Mouse (Mus musculus) myocyte (in vitro differentiated cells): ENCODE results near the gene Arhgap8. TPM values are rescaled to one million over a fixed set of nuclear protein-coding genes. Genes with fewer than 3 reads are reported as not detected.

Experiments
- H3K27me3 ChIP-seq: one replicate; pipeline ENCODE4 v1.6.1; 2011; ENCODE audit not compliant: control insufficient read depth, insufficient read depth, insufficient read length
- H3K36me3 ChIP-seq: one replicate; pipeline ENCODE4 v1.6.1; 2011; ENCODE audit not compliant: control insufficient read depth, insufficient read depth
- H3K4me2 ChIP-seq: one replicate; pipeline ENCODE4 v1.6.1; 2011; ENCODE audit warnings: low read depth, control low read depth
- H3K4me3 ChIP-seq: one replicate; pipeline ENCODE4 v1.5.1; 2011; ENCODE audit warnings: mild to moderate bottlenecking, control low read depth, moderate library complexity
- H3K79me2 ChIP-seq: one replicate; pipeline ENCODE4 v1.6.1; 2011; ENCODE audit not compliant: control insufficient read depth, insufficient read depth
- H3ac ChIP-seq: one replicate; pipeline ENCODE4 v1.6.1; 2011; ENCODE audit not compliant: control insufficient read depth, insufficient read length
- CEBPB ChIP-seq: IDR thresholded peaks from 2 replicates; pipeline ENCODE4 v1.6.1; 2011; ENCODE audit warnings: mild to moderate bottlenecking, moderate library complexity; ENCODE audit not compliant: poor library complexity, insufficient read depth, severe bottlenecking
- E2F4 ChIP-seq: IDR thresholded peaks from one replicate; pipeline ENCODE4 v1.6.1; 2011; ENCODE audit warnings: mild to moderate bottlenecking, control low read depth, moderate library complexity; ENCODE audit not compliant: insufficient read depth
- MAX ChIP-seq: IDR thresholded peaks from one replicate; pipeline ENCODE4 v1.6.1; 2011; ENCODE audit warnings: low read depth, mild to moderate bottlenecking, control low read depth
- MYOD1 ChIP-seq, 3 experiments: IDR thresholded peaks; one replicate each; pipeline ENCODE4 v1.6.1; 2011; ENCODE audit warnings: control low read depth in 2 of 3, low read depth in 2 of 3, mild to moderate bottlenecking in 2 of 3, moderate library complexity in 1 of 3; ENCODE audit not compliant: insufficient read length in 2 of 3, control insufficient read depth in 1 of 3
- MYOG ChIP-seq, 3 experiments: IDR thresholded peaks; one replicate each; pipeline ENCODE4 v1.6.1; 2011; ENCODE audit warnings: control low read depth in 2 of 3, low read depth in 2 of 3, mild to moderate bottlenecking in 2 of 3; ENCODE audit not compliant: insufficient read length in 2 of 3, control insufficient read depth in 1 of 3, insufficient read depth in 1 of 3
- POLR2A ChIP-seq: IDR thresholded peaks from one replicate; pipeline ENCODE4 v1.6.1; 2011; ENCODE audit warnings: low read depth, mild to moderate bottlenecking, control low read depth, moderate library complexity; ENCODE audit not compliant: insufficient read length
- POLR2AphosphoS2 ChIP-seq: IDR thresholded peaks from one replicate; pipeline ENCODE4 v1.6.1; 2011; ENCODE audit warnings: low read depth, control low read depth; ENCODE audit not compliant: insufficient read length
- REST ChIP-seq: IDR thresholded peaks from one replicate; pipeline ENCODE4 v1.6.1; 2011; ENCODE audit warnings: mild to moderate bottlenecking, control low read depth, moderate library complexity; ENCODE audit not compliant: insufficient read depth, insufficient read length
- SRF ChIP-seq: IDR thresholded peaks from one replicate; pipeline ENCODE4 v1.6.1; 2011; ENCODE audit warnings: low read depth; ENCODE audit not compliant: control insufficient read depth, insufficient read length
- TCF12 ChIP-seq: IDR thresholded peaks from one replicate; pipeline ENCODE4 v1.6.1; 2011; ENCODE audit warnings: mild to moderate bottlenecking, control low read depth; ENCODE audit not compliant: poor library complexity, insufficient read depth, severe bottlenecking
- TCF3 ChIP-seq: IDR thresholded peaks from one replicate; pipeline ENCODE4 v1.6.1; 2011; ENCODE audit warnings: low read depth, control low read depth; ENCODE audit not compliant: insufficient read length
- USF1 ChIP-seq: IDR thresholded peaks from one replicate; pipeline ENCODE4 v1.6.1; 2011; ENCODE audit warnings: low read depth, mild to moderate bottlenecking, control low read depth, moderate library complexity
- polyA plus RNA-seq: library from polyadenylated mRNA; unstranded; fragments of >200 nt; fragmentation: generic; extraction: Trizol; gene quantifications from one replicate; pipeline ENCODE4 v1.2.1, GENCODE M21; 2012; ENCODE audit warnings: missing spikeins

Arhgap8 gene
- polyA plus RNA-seq, 1 experiment, result not detected

DNA sequence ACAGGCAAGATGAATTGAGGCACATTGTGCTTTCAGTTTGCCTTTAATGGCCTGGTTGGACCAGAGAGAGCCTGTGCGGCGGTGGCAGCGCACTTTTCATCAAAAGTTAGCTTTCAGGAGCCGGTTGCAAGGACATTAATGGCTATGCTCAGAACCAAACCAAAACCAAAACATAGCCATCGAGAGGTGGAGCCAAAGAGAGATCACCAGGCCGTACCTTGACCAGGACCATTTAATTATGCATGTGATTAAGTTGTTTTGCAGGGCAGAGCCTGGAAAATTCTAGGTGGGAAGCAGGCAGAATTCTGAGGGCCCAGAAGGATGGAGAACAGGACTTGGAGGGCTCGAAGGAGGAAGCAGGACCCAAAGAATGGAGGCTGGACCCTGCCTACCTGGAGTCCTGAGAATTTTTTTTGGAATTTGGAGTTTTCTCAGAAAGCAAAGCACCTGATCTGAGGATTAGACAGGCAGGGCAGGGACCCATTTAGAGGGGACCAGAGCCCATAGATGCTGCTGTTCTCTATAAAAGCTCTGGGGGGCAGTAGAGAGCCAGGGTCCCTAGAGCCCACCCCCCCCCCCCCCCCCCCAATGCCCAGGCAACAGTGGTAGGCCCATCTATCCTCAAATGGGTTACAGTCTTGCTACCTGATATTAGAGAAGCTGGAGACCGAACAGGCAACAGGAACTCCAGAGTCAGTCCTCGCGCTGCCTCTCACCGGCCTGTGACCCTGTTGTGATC is 45.4 kb upstream of the Arhgap8 start:
- no peaks in the 10 kb centered on the region for H3K79me2 ChIP-seq
- no peak overlapping the region for H3ac ChIP-seq
- H3K4me2 ChIP-seq, result no peak overlapping the region
- no peaks in the 10 kb centered on the region for H3K27me3 ChIP-seq
- TF ChIP-seq REST (no peak), MYOG (IDR thresholded peaks at IDR 0.05; ENCODE audit: control insufficient read depth in 1 of 3, insufficient read depth in 1 of 3, insufficient read length in 2 of 3, low read depth in 2 of 3) (no peak), E2F4 (no peak), POLR2A (no peak), TCF12 (no peak), SRF (no peak), MYOD1 (IDR thresholded peaks at IDR 0.05; ENCODE audit: control insufficient read depth in 1 of 3, insufficient read length in 2 of 3, low read depth in 2 of 3) (no peak), CEBPB (no peak), USF1 (no peak), POLR2AphosphoS2 (no peak)
- no peaks in the 10 kb centered on the region for H3K36me3 ChIP-seq
- H3K4me3 ChIP-seq, result no peak overlapping the region

DNA sequence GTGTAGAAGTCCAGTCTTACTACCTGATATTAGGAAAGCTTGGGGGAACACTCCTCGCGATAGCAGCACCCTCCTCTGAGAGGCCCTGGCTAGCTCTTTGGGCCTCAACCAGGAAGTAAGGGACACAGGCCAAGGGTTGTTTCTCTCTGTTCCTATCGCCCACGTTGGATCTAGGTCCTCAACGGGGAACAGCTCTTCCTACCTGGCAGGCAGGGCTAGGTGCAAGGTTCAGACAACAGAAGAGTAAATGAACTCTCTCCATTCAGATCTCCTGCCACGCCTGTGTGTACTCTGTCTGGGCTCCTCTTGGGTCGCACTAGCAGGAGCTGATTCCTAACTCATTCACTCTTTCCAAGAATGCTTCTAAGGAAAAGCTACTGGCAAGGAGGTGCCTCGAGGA is 44.5 kb upstream of the Arhgap8 start:
- Histone ChIP-seq H3K4me2 (no peak overlapping the region), H3ac (no peak overlapping the region), H3K27me3 (no peaks in the 10 kb centered on the region), H3K79me2 (no peaks in the 10 kb centered on the region), H3K4me3 (no peak overlapping the region), H3K36me3 (no peaks in the 10 kb centered on the region)
- no peak for TF ChIP-seq MYOG (IDR thresholded peaks at IDR 0.05; ENCODE audit: control insufficient read depth in 1 of 3, insufficient read depth in 1 of 3, insufficient read length in 2 of 3, low read depth in 2 of 3)
- no peak for TF ChIP-seq MYOD1 (IDR thresholded peaks at IDR 0.05; ENCODE audit: control insufficient read depth in 1 of 3, insufficient read length in 2 of 3, low read depth in 2 of 3)
- no peak for TF ChIP-seq TCF3
- no peak for TF ChIP-seq POLR2AphosphoS2
- TF ChIP-seq SRF, result no peak
- TF ChIP-seq REST, result no peak
- no peak for TF ChIP-seq E2F4
- TF ChIP-seq POLR2A, result no peak
- TF ChIP-seq USF1, result no peak

DNA sequence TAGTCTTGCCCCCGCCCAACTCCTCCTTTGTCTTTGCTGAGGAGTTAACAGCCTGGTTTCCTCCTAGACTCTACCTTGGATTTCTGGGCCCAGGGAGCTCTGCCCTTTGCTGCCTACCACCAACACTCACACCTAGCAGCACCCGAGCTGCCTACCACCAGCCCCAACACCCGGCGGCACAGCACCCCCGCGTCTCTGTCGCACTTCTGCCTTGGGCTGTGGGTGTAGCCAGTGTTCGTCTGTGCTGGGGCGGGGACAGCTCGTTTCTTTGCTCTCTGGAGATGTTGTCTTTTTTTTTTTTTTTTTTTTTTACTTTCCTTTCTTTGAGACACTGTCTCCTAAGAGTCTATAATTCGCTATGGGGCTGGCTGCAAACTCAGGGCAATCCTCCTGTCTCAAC is 41.9 kb upstream of the Arhgap8 start:
- H3K27me3 ChIP-seq, result no peaks in the 10 kb centered on the region
- no peak overlapping the region for H3K4me3 ChIP-seq
- H3K4me2 ChIP-seq, result no peak overlapping the region
- TF ChIP-seq CEBPB (no peak), USF1 (no peak)
- peaks cover 3% of the 10 kb centered on the region for H3K79me2 ChIP-seq
- no peak overlapping the region for H3ac ChIP-seq
- no peaks in the 10 kb centered on the region for H3K36me3 ChIP-seq

DNA sequence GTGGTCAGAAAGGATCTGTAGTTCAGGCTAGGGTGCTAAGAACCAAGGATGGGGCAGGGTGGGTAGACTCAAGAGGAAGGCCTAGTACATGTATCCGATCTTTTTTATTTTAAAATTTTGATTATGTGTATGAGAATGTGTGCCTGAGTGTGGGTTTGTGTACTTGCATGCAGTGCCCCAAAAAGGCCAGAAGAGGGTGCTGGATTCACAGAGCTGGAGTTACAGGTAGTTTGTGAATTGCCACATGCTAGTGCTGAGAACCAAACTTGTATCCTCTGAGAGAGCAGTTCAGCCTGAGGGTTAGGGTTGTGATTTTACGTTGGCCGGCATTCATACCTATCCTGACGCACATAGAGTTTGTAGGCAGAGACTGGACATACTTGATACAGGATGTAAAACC is 40.8 kb upstream of the Arhgap8 start:
- TF ChIP-seq TCF3, result no peak
- TF ChIP-seq E2F4, result no peak
- no peak for TF ChIP-seq MYOG (IDR thresholded peaks at IDR 0.05; ENCODE audit: control insufficient read depth in 1 of 3, insufficient read depth in 1 of 3, insufficient read length in 2 of 3, low read depth in 2 of 3)
- TF ChIP-seq POLR2A, result no peak
- TF ChIP-seq SRF, result no peak
- TF ChIP-seq MYOD1 (IDR thresholded peaks at IDR 0.05; ENCODE audit: control insufficient read depth in 1 of 3, insufficient read length in 2 of 3, low read depth in 2 of 3), result no peak
- TF ChIP-seq TCF12, result no peak
- TF ChIP-seq MAX, result no peak
- no peak for TF ChIP-seq USF1
- TF ChIP-seq REST, result no peak
- peaks cover 6% of the 10 kb centered on the region for H3K79me2 ChIP-seq
- H3K27me3 ChIP-seq, result no peaks in the 10 kb centered on the region
- H3K36me3 ChIP-seq, result no peaks in the 10 kb centered on the region
- no peak overlapping the region for H3K4me2 ChIP-seq
- H3K4me3 ChIP-seq, result no peak overlapping the region
- no peak overlapping the region for H3ac ChIP-seq

DNA sequence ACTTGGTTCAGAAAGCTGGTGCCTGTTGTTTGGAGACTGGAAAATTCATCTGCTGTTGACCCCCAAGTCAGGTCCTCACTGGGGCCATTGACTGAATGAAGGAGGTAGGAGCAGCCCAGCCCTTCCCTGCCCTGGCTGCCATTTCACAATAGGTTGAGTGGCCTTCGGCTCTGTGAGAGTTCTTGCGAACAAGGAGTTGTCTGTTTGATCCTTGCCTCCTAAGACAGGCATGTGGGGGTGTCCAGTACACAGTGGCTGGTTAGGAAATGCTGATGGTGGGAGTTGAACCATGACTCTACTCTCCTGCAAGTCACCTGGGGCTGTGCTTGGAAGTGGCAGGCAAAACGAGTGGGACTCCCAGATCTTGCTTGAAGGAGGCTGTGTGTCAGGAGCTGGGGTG is 40.1 kb upstream of the Arhgap8 start:
- Histone ChIP-seq H3K27me3 (no peaks in the 10 kb centered on the region), H3K4me3 (no peak overlapping the region), H3K36me3 (no peaks in the 10 kb centered on the region), H3ac (no peak overlapping the region), H3K79me2 (peaks cover 6% of the 10 kb centered on the region), H3K4me2 (no peak overlapping the region)
- no peak for TF ChIP-seq E2F4
- TF ChIP-seq TCF3, result no peak
- no peak for TF ChIP-seq TCF12
- TF ChIP-seq CEBPB, result no peak
- TF ChIP-seq MAX, result no peak
- no peak for TF ChIP-seq POLR2A
- TF ChIP-seq SRF, result no peak
- TF ChIP-seq MYOD1 (IDR thresholded peaks at IDR 0.05; ENCODE audit: control insufficient read depth in 1 of 3, insufficient read length in 2 of 3, low read depth in 2 of 3), result no peak
- TF ChIP-seq POLR2AphosphoS2, result no peak
- no peak for TF ChIP-seq USF1
- TF ChIP-seq MYOG (IDR thresholded peaks at IDR 0.05; ENCODE audit: control insufficient read depth in 1 of 3, insufficient read depth in 1 of 3, insufficient read length in 2 of 3, low read depth in 2 of 3), result no peak
- TF ChIP-seq REST, result no peak
